Mouse (Mus musculus): ENCODE measurements around the gene Gm17416.

DNA sequence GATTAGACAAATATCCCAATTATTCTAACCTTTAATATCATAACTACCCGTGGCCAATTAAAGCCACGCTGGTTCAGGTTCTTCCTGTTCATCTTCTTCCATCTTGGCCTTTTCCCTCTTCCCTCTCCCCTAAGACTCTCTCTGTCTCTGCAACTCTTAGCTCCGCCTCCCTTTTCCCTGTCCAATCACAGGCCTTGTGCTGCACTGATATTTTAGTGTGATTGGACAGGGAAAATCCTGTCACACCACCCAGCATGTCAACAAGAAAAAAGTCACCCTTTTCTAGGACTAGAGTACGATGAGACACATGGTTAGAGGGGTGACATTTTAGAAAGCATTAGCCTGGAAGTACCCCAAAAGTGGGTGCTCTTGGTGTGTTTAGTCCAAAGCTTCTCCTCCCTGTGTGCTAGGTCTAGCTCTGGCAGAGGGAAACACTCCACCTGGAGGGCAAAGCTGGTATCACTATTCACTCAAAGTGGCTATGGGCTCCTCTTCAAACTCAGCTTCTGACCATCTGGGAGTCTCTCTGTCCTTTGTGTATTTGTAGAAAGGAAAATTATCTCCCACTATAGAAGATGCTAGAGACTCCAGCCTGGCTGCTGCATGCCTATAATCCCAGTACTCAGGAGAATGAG lies 17.9 kb downstream of the Gm17416 start:
- no peak for TF ChIP-seq CTCF (IDR thresholded peaks at IDR 0.05; ENCODE audit: control insufficient read depth, insufficient read depth, low read length)
- TF ChIP-seq POLR2A (IDR thresholded peaks at IDR 0.05; ENCODE audit: borderline replicate concordance, control insufficient read depth, low read depth, low read length): no peak

Measured in bone marrow, adult 2 months (tissue).